Mouse (Mus musculus) small intestine, adult 2 months (tissue): ENCODE results near the gene Cd2.

Experiments
- CTCF ChIP-seq: fragments of 200-500 bp; IDR thresholded peaks from 2 replicates; pipeline ENCODE4 v1.5.1; 2012; ENCODE audit warnings: low read depth, mild to moderate bottlenecking, control low read depth, inconsistent platforms, low read length, moderate library complexity, mixed read lengths; ENCODE audit not compliant: insufficient replicate concordance, insufficient read length; ENCODE audit errors: extremely low read depth
- POLR2A ChIP-seq: fragments of 200-500 bp; IDR thresholded peaks from 2 replicates; pipeline ENCODE4 v1.6.1; 2012; ENCODE audit warnings: low read depth, mild to moderate bottlenecking, control low read depth, inconsistent platforms, low read length, moderate library complexity

- TF ChIP-seq POLR2A: no peak
- TF ChIP-seq CTCF: no peak
These were observed 42.5 kb downstream of the Cd2 start for GRCm38 (mm10) chr3:101245212-101245611.
